Mouse (Mus musculus): ENCODE data around the gene Asb16. TPM values are rescaled to one million over a fixed set of nuclear protein-coding genes. Genes with fewer than 3 reads are reported as not detected.
A peak's percentile ranks its signal among the peaks of the same experiment; 100 is the strongest.

Gene Asb16
- polyA plus RNA-seq, 1 experiment from 2014 or later, result 0.05 TPM

GRCm38 (mm10) chr11:102297577-102298556, 29.3 kb downstream of the Asb16 start:
- Histone ChIP-seq H3K9ac (peak overlapping the region; percentile 67), H3K4me1 (replicated peaks) (peaks cover 27% of the 10 kb centered on the region), H3K36me3 (peaks cover 12% of the 10 kb centered on the region), H3K4me3 (peak overlapping the region; percentile 95), H3K27ac (peak overlapping the region; percentile 100), H3K9me3 (replicated peaks) (no peaks in the 10 kb centered on the region), H3K27me3 (no peaks in the 10 kb centered on the region), H3K4me2 (peak overlapping the region; percentile 82)
- 0 out of 2 replicates have a peak, but pooled peaks have one; percentile 1 for ATAC-seq (replicated peaks; ENCODE audit: insufficient number of reproducible peaks, insufficient read depth, low FRiP score, low read depth)
- WGBS, result 20% methylated on average over 27 of the region's 27 CpGs

- Histone ChIP-seq H3K4me3 (no peak overlapping the region), H3K4me2 (no peak overlapping the region)
- WGBS, result 17% methylated on average over 1 of the region's 1 CpGs
Measured at GRCm38 (mm10) chr11:102299839-102300238, 31.3 kb downstream of the Asb16 start.

GRCm38 (mm10) chr11:102304141-102304540, 35.6 kb downstream of the Asb16 start:
- Histone ChIP-seq H3K9ac (no peak overlapping the region), H3K27me3 (no peaks in the 10 kb centered on the region), H3K4me2 (no peak overlapping the region), H3K4me1 (replicated peaks) (peaks cover 5% of the 10 kb centered on the region), H3K36me3 (peaks cover 23% of the 10 kb centered on the region), H3K4me3 (no peak overlapping the region), H3K9me3 (replicated peaks) (no peaks in the 10 kb centered on the region), H3K27ac (no peak overlapping the region)
- no peak for ATAC-seq (replicated peaks; ENCODE audit: insufficient number of reproducible peaks, insufficient read depth, low FRiP score, low read depth)
- 34% methylated on average over 2 of the region's 2 CpGs for whole genome bisulfite sequencing

More at GRCm38 (mm10) chr11:102299839-102300238, 31.3 kb downstream of the Asb16 start:
- ATAC-seq (replicated peaks; ENCODE audit: insufficient number of reproducible peaks, insufficient read depth, low FRiP score, low read depth), result no peak
- Histone ChIP-seq H3K9me3 (replicated peaks) (no peaks in the 10 kb centered on the region), H3K27me3 (no peaks in the 10 kb centered on the region), H3K4me1 (replicated peaks) (peaks cover 16% of the 10 kb centered on the region), H3K27ac (no peak overlapping the region), H3K9ac (no peak overlapping the region), H3K36me3 (no peaks in the 10 kb centered on the region)

GRCm38 (mm10) chr11:102305359-102305758, 36.8 kb downstream of the Asb16 start:
- H3K4me3 ChIP-seq, result no peak overlapping the region
- H3K4me1 ChIP-seq (replicated peaks), result peaks cover 17% of the 10 kb centered on the region
- H3K27ac ChIP-seq, result no peak overlapping the region
- no peak overlapping the region for H3K9ac ChIP-seq
- no peak for ATAC-seq (replicated peaks; ENCODE audit: insufficient number of reproducible peaks, insufficient read depth, low FRiP score, low read depth)
- H3K27me3 ChIP-seq, result no peaks in the 10 kb centered on the region
- peaks cover 26% of the 10 kb centered on the region for H3K36me3 ChIP-seq
- no peaks in the 10 kb centered on the region for H3K9me3 ChIP-seq (replicated peaks)
- H3K4me2 ChIP-seq, result no peak overlapping the region
- 53% methylated on average over 2 of the region's 3 CpGs for WGBS

- no peak overlapping the region for H3K9ac ChIP-seq
Measured at GRCm38 (mm10) chr11:102308104-102308503, 39.6 kb downstream of the Asb16 start.

GRCm38 (mm10) chr11:102308979-102309378, 40.4 kb downstream of the Asb16 start:
- ATAC-seq (replicated peaks; ENCODE audit: insufficient number of reproducible peaks, insufficient read depth, low FRiP score, low read depth), result peak; percentile 94
- Histone ChIP-seq H3K9ac (peak overlapping the region; percentile 55), H3K4me1 (replicated peaks) (peaks cover 27% of the 10 kb centered on the region), H3K4me3 (peak overlapping the region; percentile 51), H3K27ac (peak overlapping the region; percentile 74), H3K36me3 (peaks cover 50% of the 10 kb centered on the region), H3K4me2 (peak overlapping the region; percentile 77), H3K27me3 (no peaks in the 10 kb centered on the region), H3K9me3 (replicated peaks) (no peaks in the 10 kb centered on the region)
- under 1% methylated on average over 27 of the region's 27 CpGs for WGBS

More at GRCm38 (mm10) chr11:102308104-102308503, 39.6 kb downstream of the Asb16 start:
- peaks cover 41% of the 10 kb centered on the region for H3K36me3 ChIP-seq
- no peak overlapping the region for H3K27ac ChIP-seq
- H3K27me3 ChIP-seq, result no peaks in the 10 kb centered on the region
- no peak overlapping the region for H3K4me3 ChIP-seq
- no peak for ATAC-seq (replicated peaks; ENCODE audit: insufficient number of reproducible peaks, insufficient read depth, low FRiP score, low read depth)
- peaks cover 27% of the 10 kb centered on the region for H3K4me1 ChIP-seq (replicated peaks)
- no peak overlapping the region for H3K4me2 ChIP-seq
- H3K9me3 ChIP-seq (replicated peaks), result no peaks in the 10 kb centered on the region
- WGBS, result 79% methylated on average over 9 of the region's 9 CpGs

- Histone ChIP-seq H3K9ac (0 out of 2 replicates have a peak overlapping the region, but pooled peaks have one; percentile 55), H3K27me3 (no peaks in the 10 kb centered on the region), H3K27ac (peak overlapping the region; percentile 74; the same call in 1 of the 2 replicates), H3K9me3 (replicated peaks) (no peaks in the 10 kb centered on the region), H3K4me3 (peak overlapping the region; percentile 51), H3K4me1 (replicated peaks) (peaks cover 27% of the 10 kb centered on the region), H3K4me2 (peak overlapping the region; percentile 77), H3K36me3 (peaks cover 58% of the 10 kb centered on the region)
- no peak for ATAC-seq (replicated peaks; ENCODE audit: insufficient number of reproducible peaks, insufficient read depth, low FRiP score, low read depth)
- 82% methylated on average over 22 of the region's 22 CpGs for WGBS
Measured at GRCm38 (mm10) chr11:102309821-102310617, 41.5 kb downstream of the Asb16 start.

- H3K9me3 ChIP-seq (replicated peaks), result no peaks in the 10 kb centered on the region
- no peak for ATAC-seq (replicated peaks; ENCODE audit: insufficient number of reproducible peaks, insufficient read depth, low FRiP score, low read depth)
- WGBS, result 48% methylated on average over 37 of the region's 38 CpGs
- peaks cover 37% of the 10 kb centered on the region for H3K4me1 ChIP-seq (replicated peaks)
- H3K9ac ChIP-seq, result no peak overlapping the region; the same call in 1 of the 2 replicates
- H3K4me2 ChIP-seq, result no peak overlapping the region
- no peaks in the 10 kb centered on the region for H3K27me3 ChIP-seq
- peaks cover 62% of the 10 kb centered on the region for H3K36me3 ChIP-seq
- no peak overlapping the region for H3K4me3 ChIP-seq
- no peak overlapping the region for H3K27ac ChIP-seq
Measured at GRCm38 (mm10) chr11:102310768-102311695, 42.5 kb downstream of the Asb16 start.

GRCm38 (mm10) chr11:102311966-102312365, 43.4 kb downstream of the Asb16 start:
- ATAC-seq (replicated peaks; ENCODE audit: insufficient number of reproducible peaks, insufficient read depth, low FRiP score, low read depth), result no peak
- 88% methylated on average over 4 of the region's 4 CpGs for WGBS
- no peak overlapping the region for H3K4me3 ChIP-seq
- no peaks in the 10 kb centered on the region for H3K27me3 ChIP-seq
- H3K27ac ChIP-seq, result no peak overlapping the region
- H3K36me3 ChIP-seq, result peaks cover 53% of the 10 kb centered on the region
- peaks cover 42% of the 10 kb centered on the region for H3K4me1 ChIP-seq (replicated peaks)
- H3K9me3 ChIP-seq (replicated peaks), result no peaks in the 10 kb centered on the region
- no peak overlapping the region for H3K4me2 ChIP-seq
- H3K9ac ChIP-seq, result no peak overlapping the region

GRCm38 (mm10) chr11:102312586-102312985, 44.0 kb downstream of the Asb16 start:
- Histone ChIP-seq H3K4me2 (no peak overlapping the region), H3K4me1 (replicated peaks) (peaks cover 42% of the 10 kb centered on the region), H3K9ac (no peak overlapping the region), H3K36me3 (peaks cover 47% of the 10 kb centered on the region), H3K27ac (no peak overlapping the region), H3K27me3 (no peaks in the 10 kb centered on the region), H3K9me3 (replicated peaks) (no peaks in the 10 kb centered on the region), H3K4me3 (no peak overlapping the region)
- 90% methylated on average over 6 of the region's 6 CpGs for WGBS
- ATAC-seq (replicated peaks; ENCODE audit: insufficient number of reproducible peaks, insufficient read depth, low FRiP score, low read depth), result no peak

Measured in heart, embryonic 15.5 days (tissue).